Mouse (Mus musculus) intestine, postnatal 0 days (tissue): Measurements from ENCODE around the gene Fbxl22. TPM values are rescaled to one million over a fixed set of nuclear protein-coding genes. Genes with fewer than 3 reads are reported as not detected.

Experiments
- ATAC-seq: fragments of 200-750 bp; cut with Nextera tagmentation; 2 replicates; pipeline ENCODE4 v1.8.0; 2017; ENCODE audit warnings: mild to moderate bottlenecking, moderate TSS enrichment, moderate library complexity
- H3K27ac ChIP-seq: fragments of 300-500 bp; sonication (generic); 2 replicates; pipeline ENCODE4 v1.5.1; 2014; ENCODE audit warnings: mild to moderate bottlenecking, low read depth, low read length, moderate library complexity
- H3K27me3 ChIP-seq: fragments of 300-500 bp; sonication (generic); replicated peaks from 2 replicates; pipeline ENCODE4 v1.6.1; 2014; ENCODE audit warnings: low read length, mixed read lengths; ENCODE audit not compliant: control insufficient read depth, insufficient read depth
- H3K36me3 ChIP-seq: fragments of 300-500 bp; sonication (generic); 2 replicates; pipeline ENCODE4 v1.6.1; 2014; ENCODE audit warnings: mild to moderate bottlenecking, moderate library complexity; ENCODE audit not compliant: control insufficient read depth, insufficient read depth
- H3K4me1 ChIP-seq: fragments of 300-500 bp; sonication (generic); replicated peaks from 2 replicates; pipeline ENCODE4 v1.6.1; 2014; ENCODE audit warnings: antibody characterized with exemption, low read length, mixed read lengths; ENCODE audit not compliant: control insufficient read depth, insufficient read depth
- H3K4me2 ChIP-seq: fragments of 300-500 bp; sonication (generic); replicated peaks from 2 replicates; pipeline ENCODE4 v1.6.1; 2014; ENCODE audit warnings: low read depth, mild to moderate bottlenecking, moderate library complexity
- H3K4me3 ChIP-seq: fragments of 300-500 bp; sonication (generic); 2 replicates; pipeline ENCODE4 v1.5.1; 2014; ENCODE audit warnings: low read depth, low read length
- H3K9ac ChIP-seq: fragments of 300-500 bp; sonication (generic); 2 replicates; pipeline ENCODE4 v1.6.1; 2014; ENCODE audit warnings: mild to moderate bottlenecking, low read depth, low read length
- H3K9me3 ChIP-seq: fragments of 300-500 bp; sonication (generic); 2 replicates; pipeline ENCODE4 v1.6.1; 2016; ENCODE audit warnings: mixed run types; ENCODE audit not compliant: control insufficient read depth
- CTCF ChIP-seq: sonication (generic); IDR thresholded peaks from 2 replicates; pipeline ENCODE4 v1.5.1; 2016; ENCODE audit warnings: low read depth, mild to moderate bottlenecking, control low read depth, antibody characterized with exemption, moderate library complexity
- WGBS: fragments of 180-500 bp; shearing (Covaris S2); extraction: QIAGEN DNeasy Blood & Tissue Kit; methylation state at CpG from one replicate; pipeline ENCODE4 v1.1.7; 2014; 5-methylcytosine and 5-hydroxymethylcytosine counted together
- polyA plus RNA-seq: library from polyadenylated mRNA; unstranded; fragments of >200 nt; fragmentation: Nextera tagmentation; extraction: Ambion mirVana; gene quantifications from 2 replicates; pipeline ENCODE4 v1.2.1, GENCODE M21; 2015

Fbxl22 gene
- polyA plus RNA-seq: 12.9 and 15.4 TPM in 2 replicates

DNA sequence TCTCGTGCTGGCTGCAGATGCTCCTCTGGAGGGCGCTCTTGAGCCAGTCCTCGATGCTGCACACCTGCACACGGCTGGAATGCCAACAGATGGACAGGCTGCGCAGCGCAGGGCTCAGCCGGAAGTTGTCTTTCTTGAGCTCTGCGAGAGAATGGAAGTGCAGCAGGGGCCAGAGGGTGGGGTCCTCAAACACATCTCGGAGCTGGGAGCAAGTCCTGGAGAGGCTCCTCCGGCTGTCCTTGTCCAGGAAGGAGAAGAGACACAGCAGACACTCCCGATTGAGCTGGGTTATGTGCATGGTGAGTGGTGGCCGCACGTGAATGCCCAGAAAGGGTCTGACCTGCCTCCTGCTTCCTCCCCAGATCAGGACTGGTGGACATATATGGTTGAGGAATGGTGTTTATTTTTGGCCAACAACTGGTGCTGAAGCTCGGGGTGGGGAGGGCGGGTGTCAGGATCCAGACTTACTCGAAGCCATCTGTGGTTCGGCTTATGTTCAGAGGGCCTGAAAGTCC, at the start of gene Fbxl22:
Gene Fbxl22 (minus strand): TSS at position 338 of the 515 bp plus-strand sequence.
- Histone ChIP-seq H3K36me3 (peaks cover 36% of the 10 kb centered on the region), H3K9ac (no peak within 1 kb of the TSS), H3K4me1 (peaks cover 12% of the 10 kb centered on the region; the same call in 1 of the 2 replicates), H3K27me3 (no peaks in the 10 kb centered on the region), H3K4me2 (peak within 1 kb of the TSS; percentile 49), H3K27ac (peak within 1 kb of the TSS; percentile 55), H3K4me3 (no peak within 1 kb of the TSS; the same call in 1 of the 2 replicates), H3K9me3 (no peaks in the 10 kb centered on the region)
- WGBS: 21% methylated on average over 17 of the region's 17 CpGs
- peak; percentile 99 for TF ChIP-seq CTCF
- ATAC-seq: peak; percentile 59

DNA sequence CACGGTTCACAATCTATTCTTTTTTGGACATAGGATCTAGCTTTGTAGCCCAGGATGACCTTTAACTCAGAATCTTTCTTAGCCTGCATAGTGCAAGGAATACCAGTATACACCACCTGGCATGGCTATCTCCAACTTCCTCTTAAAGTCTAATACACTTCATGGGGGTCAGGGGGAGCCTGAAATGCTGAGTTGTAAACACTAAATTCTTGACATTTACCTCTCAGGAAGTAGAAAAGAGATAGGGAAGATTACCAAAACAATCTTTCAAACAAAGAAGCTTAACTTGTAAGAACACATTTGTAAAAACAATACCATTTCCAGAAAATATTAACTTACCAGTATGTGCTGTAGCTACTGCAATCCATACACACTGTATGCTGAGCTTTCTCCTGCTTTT, 47.8 kb upstream of the Fbxl22 start:
- 46% methylated on average over 1 of the region's 1 CpGs for WGBS
- no peak for ATAC-seq

DNA sequence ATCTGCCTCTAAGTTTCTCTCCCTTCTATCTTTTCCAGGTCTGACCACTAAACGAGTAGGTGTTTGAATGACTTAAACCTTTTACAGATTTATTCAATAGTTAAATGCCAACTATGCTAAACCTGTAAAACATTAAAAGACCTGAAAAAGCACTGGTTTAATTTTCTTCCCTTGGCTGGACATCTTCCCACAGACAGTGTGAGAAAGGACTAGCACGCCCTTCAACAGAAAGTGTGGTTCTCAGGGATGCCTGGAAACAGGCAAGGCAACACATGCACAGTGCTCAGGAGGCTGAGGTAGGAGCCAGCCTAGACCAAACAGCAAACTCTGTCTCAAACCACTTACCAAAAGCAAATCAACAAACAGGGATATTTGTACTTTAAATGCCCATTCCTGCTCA, 47.1 kb upstream of the Fbxl22 start:
- H3K4me1 ChIP-seq: peaks cover 13% of the 10 kb centered on the region
- no peak overlapping the region for H3K27ac ChIP-seq
- no peak for TF ChIP-seq CTCF
- H3K9ac ChIP-seq: no peak overlapping the region
- H3K4me3 ChIP-seq: no peak overlapping the region
- no peak overlapping the region for H3K4me2 ChIP-seq
- 83% methylated on average over 2 of the region's 2 CpGs for WGBS
- H3K36me3 ChIP-seq: no peaks in the 10 kb centered on the region
- no peaks in the 10 kb centered on the region for H3K9me3 ChIP-seq
- no peak for ATAC-seq
- no peaks in the 10 kb centered on the region for H3K27me3 ChIP-seq

More for the DNA sequence above, 47.8 kb upstream of the Fbxl22 start:
- Histone ChIP-seq H3K36me3 (no peaks in the 10 kb centered on the region), H3K4me2 (no peak overlapping the region), H3K27ac (no peak overlapping the region), H3K4me3 (no peak overlapping the region), H3K4me1 (peaks cover 13% of the 10 kb centered on the region), H3K27me3 (no peaks in the 10 kb centered on the region), H3K9ac (no peak overlapping the region), H3K9me3 (no peaks in the 10 kb centered on the region)
- no peak for TF ChIP-seq CTCF

- H3K4me2 ChIP-seq: no peak overlapping the region
- H3K27ac ChIP-seq: no peak overlapping the region
- WGBS: 48% methylated on average over 1 of the region's 1 CpGs
- no peaks in the 10 kb centered on the region for H3K27me3 ChIP-seq
- no peak overlapping the region for H3K9ac ChIP-seq
- no peak overlapping the region for H3K4me3 ChIP-seq
- H3K4me1 ChIP-seq: peaks cover 13% of the 10 kb centered on the region
- no peaks in the 10 kb centered on the region for H3K36me3 ChIP-seq
- no peak for TF ChIP-seq CTCF
- no peak for ATAC-seq
- H3K9me3 ChIP-seq: no peaks in the 10 kb centered on the region
Measured at GRCm38 (mm10) chr9:66560728-66561127, 46.3 kb upstream of the Fbxl22 start.

DNA sequence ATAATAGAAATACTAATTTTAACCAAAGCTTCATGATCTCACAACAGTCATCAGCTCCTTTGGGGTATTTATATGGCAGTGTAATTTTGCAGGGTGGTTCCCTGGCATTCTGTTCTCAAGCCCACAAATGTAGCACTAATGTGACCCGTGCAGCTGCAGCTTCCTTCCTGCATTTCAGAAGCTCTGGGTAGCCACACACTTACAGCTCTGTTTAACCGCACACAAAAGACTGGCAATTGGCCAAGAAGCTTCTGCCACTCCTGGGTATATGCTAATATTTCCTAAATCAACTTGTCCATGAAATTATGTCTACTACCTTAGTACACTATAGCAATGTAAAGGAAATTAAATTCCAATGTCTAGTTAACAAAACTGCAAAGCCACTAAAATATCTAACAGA, 45.9 kb upstream of the Fbxl22 start:
- H3K9me3 ChIP-seq: no peaks in the 10 kb centered on the region
- H3K36me3 ChIP-seq: no peaks in the 10 kb centered on the region
- H3K27me3 ChIP-seq: no peaks in the 10 kb centered on the region
- H3K27ac ChIP-seq: no peak overlapping the region
- ATAC-seq: no peak
- H3K9ac ChIP-seq: no peak overlapping the region
- WGBS: 6% methylated on average over 2 of the region's 2 CpGs
- H3K4me3 ChIP-seq: no peak overlapping the region
- TF ChIP-seq CTCF: no peak
- H3K4me1 ChIP-seq: peaks cover 13% of the 10 kb centered on the region
- H3K4me2 ChIP-seq: no peak overlapping the region

DNA sequence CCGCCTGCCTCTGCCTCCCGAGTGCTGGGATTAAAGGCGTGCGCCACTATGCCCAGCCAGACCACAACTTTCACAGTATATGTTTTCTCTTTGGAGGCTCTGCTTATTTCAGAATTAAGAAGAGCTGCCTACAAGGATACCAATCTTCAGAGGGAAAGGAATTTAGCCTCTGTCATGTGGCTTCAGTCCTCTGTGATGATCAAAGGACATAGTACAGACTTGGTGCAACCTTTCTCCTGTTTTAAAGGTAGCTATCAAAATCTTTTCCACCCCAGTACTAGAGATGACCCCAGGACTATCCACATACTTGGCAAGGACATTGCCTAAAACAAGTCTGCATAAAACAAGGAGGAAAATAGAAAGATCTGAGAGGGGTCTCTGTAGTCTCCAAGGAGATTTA, 44.6 kb upstream of the Fbxl22 start:
- 96% methylated on average over 4 of the region's 4 CpGs for WGBS
- H3K4me3 ChIP-seq: no peak overlapping the region
- H3K36me3 ChIP-seq: no peaks in the 10 kb centered on the region

More for the DNA sequence above, 44.6 kb upstream of the Fbxl22 start:
- no peak for TF ChIP-seq CTCF
- peaks cover 13% of the 10 kb centered on the region; the same call in 1 of the 2 replicates for H3K4me1 ChIP-seq
- no peaks in the 10 kb centered on the region for H3K9me3 ChIP-seq
- peak overlapping the region; percentile 54; the same call in 1 of the 2 replicates for H3K27ac ChIP-seq
- no peak for ATAC-seq
- no peaks in the 10 kb centered on the region for H3K27me3 ChIP-seq
- H3K9ac ChIP-seq: no peak overlapping the region
- H3K4me2 ChIP-seq: no peak overlapping the region
